Mouse (Mus musculus) ES-Bruce4 (cell line): ENCODE measurements around the gene Srsf4. TPM values are rescaled to one million over a fixed set of nuclear protein-coding genes. Genes with fewer than 3 reads are reported as not detected.
A peak's percentile ranks its signal among the peaks of the same experiment; 100 is the strongest.

Experiments used
- H3K27ac ChIP-seq: 2 replicates; pipeline ENCODE4 v1.5.1; 2012; ENCODE audit warnings: low read length, inconsistent platforms; ENCODE audit not compliant: insufficient read depth
- H3K27me3 ChIP-seq: 2 replicates; pipeline ENCODE4 v1.6.1; 2012; ENCODE audit warnings: mild to moderate bottlenecking, low read length, inconsistent platforms; ENCODE audit not compliant: control insufficient read depth, poor library complexity, insufficient read depth, severe bottlenecking
- H3K36me3 ChIP-seq: 2 replicates; pipeline ENCODE4 v1.6.1; 2012; ENCODE audit warnings: inconsistent platforms, mild to moderate bottlenecking, low read length, moderate library complexity; ENCODE audit not compliant: control insufficient read depth, poor library complexity, insufficient read depth, severe bottlenecking
- H3K4me1 ChIP-seq: one replicate; pipeline ENCODE4 v1.8.1; 2011; ENCODE audit warnings: low read length; ENCODE audit not compliant: control insufficient read depth, insufficient read depth
- H3K4me3 ChIP-seq: 2 replicates; pipeline ENCODE4 v1.5.1; 2011; ENCODE audit warnings: low read depth, mild to moderate bottlenecking, low read length
- H3K9ac ChIP-seq: 2 replicates; pipeline ENCODE4 v1.6.1; 2012; ENCODE audit warnings: low read depth, mild to moderate bottlenecking, inconsistent platforms; ENCODE audit not compliant: poor library complexity, severe bottlenecking
- H3K9me3 ChIP-seq: replicated peaks from 2 replicates; pipeline ENCODE4 v1.6.1; 2012; ENCODE audit warnings: mild to moderate bottlenecking, low read length, inconsistent platforms; ENCODE audit not compliant: control insufficient read depth, poor library complexity, insufficient read depth, severe bottlenecking
- CTCF ChIP-seq: IDR thresholded peaks from one replicate; pipeline ENCODE4 v1.8.1; 2011; ENCODE audit warnings: low read depth, low read length
- EP300 ChIP-seq: IDR thresholded peaks from 2 replicates; pipeline ENCODE4 v1.6.1; 2011; ENCODE audit warnings: low read depth, low read length; ENCODE audit not compliant: insufficient read depth
- POLR2A ChIP-seq: IDR thresholded peaks from one replicate; pipeline ENCODE4 v1.8.1; 2011; ENCODE audit warnings: low read length; ENCODE audit not compliant: insufficient read depth
- polyA plus RNA-seq: library from polyadenylated mRNA; stranded (reverse); fragments of >200 nt; gene quantifications from 2 replicates; pipeline ENCODE4 v1.2.4, GENCODE M21; 2011; ENCODE audit warnings: low read depth; ENCODE audit not compliant: missing spikeins, insufficient read depth, insufficient read length

Srsf4 gene
- 71.4 and 74.5 TPM in 2 replicates for polyA plus RNA-seq

DNA sequence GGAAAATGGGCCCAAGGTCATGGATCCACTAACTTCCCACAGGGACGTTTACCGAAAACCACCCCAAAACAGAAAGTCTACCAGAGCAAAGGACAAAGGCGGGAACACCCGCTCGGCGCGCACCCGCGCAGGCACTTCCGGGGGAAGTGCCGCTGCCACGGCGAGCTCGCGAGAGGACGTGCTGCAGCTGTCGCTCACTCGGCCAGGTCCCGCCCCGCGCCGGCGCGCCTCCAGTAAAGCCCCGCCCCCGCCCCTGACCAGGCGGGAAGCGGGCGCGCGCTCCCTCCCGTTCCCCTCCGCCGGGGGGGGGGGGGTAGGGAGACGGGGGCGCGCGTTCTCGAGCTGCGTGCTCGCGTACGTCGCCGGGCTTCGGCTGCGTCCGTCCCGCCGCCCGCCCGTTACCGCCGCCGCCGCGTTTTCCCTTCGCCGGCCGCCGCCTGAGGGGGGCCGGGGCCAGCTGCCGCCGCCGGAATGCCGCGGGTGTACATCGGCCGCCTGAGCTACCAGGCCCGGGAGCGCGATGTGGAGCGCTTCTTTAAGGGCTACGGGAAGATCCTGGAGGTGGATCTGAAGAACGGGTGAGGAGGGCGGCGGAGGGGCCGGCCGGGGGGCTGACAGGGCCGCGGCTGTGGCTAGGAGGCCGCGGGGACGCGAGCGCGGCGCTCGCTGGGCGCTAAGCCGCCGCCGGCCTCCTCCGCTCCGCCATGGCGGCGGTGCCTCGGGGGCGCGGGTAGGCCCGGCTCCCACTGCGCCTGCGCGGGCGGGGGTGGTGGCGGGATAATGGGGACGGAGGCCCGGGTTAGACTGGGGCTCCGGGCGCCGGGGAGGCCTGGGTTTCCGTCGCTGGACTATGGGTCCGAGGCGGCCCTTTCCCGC, at the start of gene Srsf4:
Gene Srsf4, plus strand, starts transcription at position 325 of the 876 bp plus-strand sequence.
- Histone ChIP-seq H3K4me3 (peak within 1 kb of the TSS; percentile 95), H3K9me3 (no peaks in the 10 kb centered on the region), H3K36me3 (peaks cover 2% of the 10 kb centered on the region; the same call in 1 of the 2 replicates), H3K4me1 (peaks cover 4% of the 10 kb centered on the region), H3K27me3 (no peaks in the 10 kb centered on the region), H3K27ac (peak within 1 kb of the TSS; percentile 88), H3K9ac (peak within 1 kb of the TSS; percentile 100)
- TF ChIP-seq CTCF: no peak
- peak; percentile 86 for TF ChIP-seq POLR2A
- TF ChIP-seq EP300: 0 out of 2 replicates have a peak, but pooled peaks have one; percentile 28

DNA sequence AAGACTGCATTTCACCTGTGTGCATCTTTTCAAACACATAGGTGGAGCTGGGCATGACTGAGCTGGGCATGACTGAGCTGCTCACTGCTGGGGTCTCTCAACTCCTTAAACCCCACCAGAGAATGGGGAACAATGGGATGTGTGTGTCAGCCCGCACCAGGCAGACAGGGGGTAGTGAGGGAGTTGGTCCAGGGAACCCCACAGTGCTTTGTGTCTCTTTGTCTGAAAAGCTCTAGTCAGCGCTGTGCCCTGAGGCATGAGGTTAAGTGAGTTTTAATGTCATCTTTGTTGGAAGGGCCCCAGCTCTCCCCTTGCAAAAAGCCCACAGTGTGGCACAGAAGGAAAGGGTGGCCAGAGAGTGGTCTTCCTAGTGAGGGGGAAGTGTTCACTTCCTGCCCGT, 48.5 kb upstream of the Srsf4 start:
- peak overlapping the region; percentile 9; the same call in 1 of the 2 replicates for H3K27ac ChIP-seq
- no peaks in the 10 kb centered on the region for H3K27me3 ChIP-seq
- H3K4me3 ChIP-seq: no peak overlapping the region
- TF ChIP-seq POLR2A (no peak), CTCF (no peak), EP300 (no peak)
- no peaks in the 10 kb centered on the region for H3K36me3 ChIP-seq
- H3K9me3 ChIP-seq: no peaks in the 10 kb centered on the region
- H3K4me1 ChIP-seq: no peaks in the 10 kb centered on the region
- no peak overlapping the region for H3K9ac ChIP-seq

DNA sequence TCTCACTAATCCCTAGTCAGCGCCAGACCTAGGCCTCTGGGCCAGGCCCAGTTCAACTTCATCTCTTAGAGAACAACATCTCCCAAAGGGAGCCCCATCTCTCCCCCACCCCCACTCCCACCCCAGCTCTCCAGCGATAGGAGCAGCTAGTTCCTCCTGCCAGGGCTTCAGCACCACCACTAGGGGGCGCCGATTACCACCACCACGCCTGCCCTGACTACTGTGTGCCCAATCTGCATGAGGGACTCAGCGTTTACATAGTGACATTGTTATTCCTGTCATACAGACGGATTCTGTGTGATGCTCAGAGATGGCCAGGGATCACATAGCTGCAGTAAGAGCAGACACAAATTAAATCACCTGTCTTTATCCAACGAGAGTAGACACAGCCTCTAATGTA, 47.6 kb upstream of the Srsf4 start:
- no peaks in the 10 kb centered on the region for H3K4me1 ChIP-seq
- no peaks in the 10 kb centered on the region for H3K36me3 ChIP-seq
- no peak overlapping the region for H3K4me3 ChIP-seq
- no peak overlapping the region for H3K9ac ChIP-seq
- TF ChIP-seq CTCF: peak; percentile 83
- TF ChIP-seq POLR2A: no peak
- no peaks in the 10 kb centered on the region for H3K9me3 ChIP-seq
- H3K27me3 ChIP-seq: no peaks in the 10 kb centered on the region
- no peak overlapping the region for H3K27ac ChIP-seq

DNA sequence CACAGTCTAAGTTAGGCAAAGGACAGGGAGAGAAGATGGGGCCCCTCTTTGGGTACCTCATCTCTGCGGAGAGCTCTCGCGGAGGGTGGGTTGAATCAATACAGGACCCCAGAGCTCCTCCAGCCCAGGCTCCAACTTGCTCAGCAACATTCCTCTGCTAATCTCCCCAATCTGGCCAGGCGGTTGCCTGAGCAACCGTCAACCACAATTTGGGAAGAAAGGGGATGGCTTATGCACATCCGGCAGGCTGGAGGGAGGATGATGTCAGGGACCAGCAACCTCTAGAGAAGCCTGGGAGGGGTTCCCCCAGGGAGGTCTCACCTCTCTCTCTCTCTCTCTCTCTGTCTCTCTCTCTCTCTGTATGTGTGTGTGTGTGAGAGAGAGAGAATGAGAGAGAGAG, 46.5 kb upstream of the Srsf4 start:
- H3K27ac ChIP-seq: 0 out of 2 replicates have a peak overlapping the region, but pooled peaks have one; percentile 11
- H3K36me3 ChIP-seq: no peaks in the 10 kb centered on the region
- no peak overlapping the region for H3K9ac ChIP-seq
- no peak overlapping the region for H3K4me3 ChIP-seq
- H3K4me1 ChIP-seq: no peaks in the 10 kb centered on the region
- H3K9me3 ChIP-seq: no peaks in the 10 kb centered on the region
- no peaks in the 10 kb centered on the region for H3K27me3 ChIP-seq
- TF ChIP-seq POLR2A (no peak), EP300 (peak; percentile 65; the same call in 1 of the 2 replicates)

DNA sequence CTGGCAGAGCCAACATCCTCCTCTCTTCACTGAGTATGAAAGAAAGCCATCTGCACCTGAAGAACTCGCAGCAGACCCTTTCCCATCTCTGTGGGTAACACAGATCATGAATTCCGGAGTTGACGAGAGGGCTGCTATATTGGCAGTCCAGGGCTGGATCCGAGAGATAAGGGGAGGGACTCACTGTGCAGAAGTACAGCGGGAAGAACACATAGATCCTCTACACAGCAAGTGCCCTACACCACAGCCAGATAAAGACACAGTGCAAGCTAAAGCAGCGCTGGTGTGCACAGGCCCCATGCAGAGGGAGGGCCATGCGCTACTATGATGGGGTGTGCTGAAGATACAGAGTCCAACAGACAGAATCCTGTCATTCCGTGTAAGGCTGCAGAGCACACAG, 44.3 kb upstream of the Srsf4 start:
- Histone ChIP-seq H3K36me3 (no peaks in the 10 kb centered on the region), H3K4me1 (peaks cover 3% of the 10 kb centered on the region), H3K27me3 (no peaks in the 10 kb centered on the region), H3K9ac (no peak overlapping the region), H3K27ac (no peak overlapping the region), H3K9me3 (no peaks in the 10 kb centered on the region), H3K4me3 (no peak overlapping the region)
- TF ChIP-seq EP300 (no peak), POLR2A (no peak), CTCF (no peak)

DNA sequence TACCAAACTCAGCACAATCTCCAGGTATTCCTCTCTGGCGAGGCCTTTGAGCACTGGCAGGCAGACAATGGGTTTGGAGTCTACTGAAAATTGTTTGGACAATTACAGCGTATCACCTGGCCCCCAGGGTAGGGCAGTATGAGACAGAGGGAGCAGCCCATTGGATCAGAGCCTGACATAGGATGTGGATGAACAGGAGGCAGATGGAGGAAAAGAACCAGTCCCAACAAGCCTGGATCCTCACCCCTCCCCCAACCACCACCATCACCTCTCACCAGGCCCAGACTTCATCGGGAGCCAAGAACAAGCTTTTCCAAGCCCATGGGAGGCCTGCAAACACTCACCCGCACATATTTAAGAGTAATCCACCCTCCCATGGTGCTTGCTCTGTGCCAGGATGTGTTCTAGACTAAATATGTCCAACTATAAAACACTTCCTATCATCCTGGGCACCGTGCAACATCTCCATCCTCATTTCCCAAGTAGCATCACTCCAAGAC, 41.8 kb upstream of the Srsf4 start:
- TF ChIP-seq POLR2A (no peak), EP300 (no peak), CTCF (no peak)
- H3K4me1 ChIP-seq: peaks cover 3% of the 10 kb centered on the region
- no peaks in the 10 kb centered on the region for H3K27me3 ChIP-seq
- H3K4me3 ChIP-seq: no peak overlapping the region
- no peaks in the 10 kb centered on the region for H3K9me3 ChIP-seq
- no peak overlapping the region for H3K9ac ChIP-seq
- no peak overlapping the region for H3K27ac ChIP-seq
- H3K36me3 ChIP-seq: no peaks in the 10 kb centered on the region
